Comparison of ENCODE assay signal across 11 mouse cellular contexts in the genomic region with DNA sequence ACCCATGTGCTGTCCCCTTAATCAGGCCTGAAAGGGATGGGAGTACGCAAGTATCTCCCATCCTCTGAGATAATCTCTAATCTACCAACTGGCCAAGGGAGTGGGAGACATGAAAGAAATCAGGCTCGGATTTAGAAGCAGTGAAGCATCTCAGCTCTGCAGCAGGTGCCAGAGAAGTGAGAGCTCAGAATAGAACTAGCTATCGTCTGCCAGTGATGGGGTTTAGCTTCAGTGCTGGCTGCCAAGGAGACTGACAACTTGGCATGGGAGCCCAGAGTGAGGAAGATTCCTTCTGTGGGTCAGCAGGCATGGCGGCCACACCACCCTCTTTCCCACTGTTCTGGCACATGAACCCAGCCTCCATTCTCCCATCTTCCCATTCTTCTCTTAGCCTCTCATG. TPM values are rescaled to one million over a fixed set of nuclear protein-coding genes. Genes with fewer than 3 reads are reported as not detected.
DNase-seq lines count a peak whose midpoint lies in the region; TF ChIP-seq lines count a peak whose summit lies in the region.
"Had no signal": no experiment of that assay in that cellular context is flagged by ENCODE, and none has a peak within 500 bp of the region (broad histone marks: within the 10 kb centered on the region; RNA-seq: fewer than 3 reads in every experiment).

No protein-coding gene starts in this region.

- no peak overlapping the region for H3K4me3 ChIP-seq in layer of hippocampus, adult 2 months
- H3K4me3 ChIP-seq: heart, embryonic 15.5 days had no signal

- H3K27ac ChIP-seq in layer of hippocampus, adult 2 months, result peak overlapping the region; percentile 82
- H3K27ac ChIP-seq: heart, embryonic 15.5 days had no signal

- peak; percentile 26 to 57 for DNase-seq in layer of hippocampus, adult 2 months (ENCODE audit: low spot score in 2 of 2)
- no peak for DNase-seq in layer of hippocampus, postnatal 25 days (ENCODE audit: extremely low spot score in 1 of 2, low spot score in 1 of 2)
- DNase-seq in frontal cortex, adult 2 months (ENCODE audit: extremely low spot score in 1 of 2, low spot score in 1 of 2), result peak; percentile 61 to 64
- DNase-seq in layer of hippocampus, adult 8-10 months (ENCODE audit: low spot score in 2 of 2), result peak; percentile 36 to 41
- peak; percentile 25 for DNase-seq in skeletal muscle tissue, adult 2 months (ENCODE audit: low read depth, low spot score)
- no peak for DNase-seq in lung, postnatal 14 days
- DNase-seq in adrenal gland, adult (ENCODE audit: inconsistent age in 2 of 2, low spot score in 1 of 2), result no peak
- DNase-seq: adrenal gland, adult 2 months; kidney, postnatal 14 days had no signal

- TF ChIP-seq CTCF in layer of hippocampus, adult 2 months (conservative IDR thresholded peaks at IDR 0.05), result no peak

RNA-seq across cellular contexts. Expression of gene Capn13, which starts 8.9 kb away (rescaled TPM):
- not detected for total RNA-seq in layer of hippocampus, adult 2 months (2021)
- total RNA-seq in layer of hippocampus, postnatal 25 days (2021), result not detected
- polyA plus RNA-seq in frontal cortex, adult 2 months (2012; rRNA removed), result not detected in 2 replicates
- not detected for total RNA-seq in layer of hippocampus, adult 8-10 months (2022)
- total RNA-seq: adrenal gland, adult 2 months had no signal
- polyA plus RNA-seq: adrenal gland, adult 2 months; liver, embryonic 16.5 days had no signal

Comparison
In these comparisons a context has a peak if more than half of its experiments do, and no peak if none do; other contexts are left out.
1. DNase-seq: peak in layer of hippocampus, adult 2 months (2 of 2), frontal cortex, adult 2 months (2 of 2), layer of hippocampus, adult 8-10 months (2 of 2) and skeletal muscle tissue, adult 2 months (single experiment); none in layer of hippocampus, postnatal 25 days (0 of 2), lung, postnatal 14 days (single experiment) and adrenal gland, adult (0 of 2).